Mouse (Mus musculus) gastrocnemius, postnatal 14 days (tissue): ENCODE measurements around the gene Gm20388. TPM values are rescaled to one million over a fixed set of nuclear protein-coding genes. Genes with fewer than 3 reads are reported as not detected.

Experiments used
- DNase-seq: peaks from one replicate; pipeline ENCODE4 v3.0.0; 2021; ENCODE audit warnings: mixed read lengths
- intact Hi-C: fragments of 180-260 bp; cut with DNase I; formaldehyde crosslinking; loops from one replicate; pipeline ENCODE4 v1.15.1; 2025; ENCODE audit warnings: low total_unique reads
- total RNA-seq, 2 experiments: library from RNA; stranded (reverse); gene quantifications; 2 replicates each; pipeline ENCODE4 v1.2.3; 2021

The Gm20388 gene
- total RNA-seq, 2 experiments from 2014 or later, result 5.6 to 6.0 TPM

- no peak for DNase-seq
- intact Hi-C loops, result no loop called here
Measured at GRCm38 (mm10) chr8:124080467-124081326, 4170.1 kb downstream of the Gm20388 start.

GRCm38 (mm10) chr8:124082616-124083015, 4172.0 kb downstream of the Gm20388 start:
- no peak for DNase-seq
- intact Hi-C loops, result no loop called here

- DNase-seq, result no peak
- intact Hi-C loops, result no loop called here
Measured at GRCm38 (mm10) chr8:124083611-124084010, 4173.0 kb downstream of the Gm20388 start.

GRCm38 (mm10) chr8:124085668-124086067, 4175.0 kb downstream of the Gm20388 start:
- no peak for DNase-seq
- intact Hi-C loops, result no loop called here

DNA sequence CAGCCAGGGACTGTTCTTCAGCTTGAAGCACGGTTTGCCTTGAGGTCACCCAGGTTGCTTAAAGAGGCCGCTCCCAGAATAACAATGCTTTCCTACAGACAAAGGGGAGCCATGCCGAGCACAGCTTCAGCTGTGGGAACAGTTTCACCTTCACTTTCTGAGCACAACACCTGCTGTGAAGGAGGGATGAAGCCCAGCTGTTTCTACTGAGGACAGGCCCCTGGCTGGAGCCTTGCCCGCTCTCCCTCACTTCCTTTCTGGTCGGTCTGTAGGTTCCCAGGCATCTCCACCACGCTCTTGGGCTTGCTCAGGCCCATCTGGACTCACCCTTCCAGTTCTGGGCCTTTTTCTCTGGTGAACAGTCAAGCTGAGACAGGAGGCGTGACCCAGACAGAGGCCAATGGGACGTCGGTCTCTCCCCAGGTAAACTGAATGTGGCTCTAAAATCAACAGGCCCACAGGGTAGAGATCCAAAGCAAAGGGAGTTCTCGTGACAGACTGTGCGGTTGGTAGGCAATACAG, 4177.5 kb downstream of the Gm20388 start:
- intact Hi-C loops, result no loop called here
- DNase-seq, result no peak

DNA sequence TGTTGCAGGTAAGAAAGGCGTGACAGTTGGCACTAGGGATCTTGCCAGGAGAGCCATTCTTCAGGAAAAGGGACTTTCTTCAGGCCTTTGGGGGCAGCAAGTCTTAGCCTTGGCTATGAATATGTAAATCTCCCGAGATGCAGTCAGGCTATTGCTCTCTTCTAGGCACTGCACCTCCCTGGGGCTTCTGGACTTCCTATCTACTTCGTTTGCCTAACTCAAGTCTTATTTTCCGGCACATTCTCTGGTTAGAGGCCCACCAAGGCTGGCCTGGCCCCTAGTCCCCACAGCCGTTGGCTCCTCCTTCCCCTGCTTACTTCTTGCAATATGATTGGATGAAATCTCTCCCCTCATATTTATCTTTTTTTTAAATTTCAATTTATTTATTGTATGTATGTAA, 4178.4 kb downstream of the Gm20388 start:
- intact Hi-C loops, result no loop called here
- no peak for DNase-seq

- intact Hi-C loops, result no loop called here
- no peak for DNase-seq
Measured at GRCm38 (mm10) chr8:124090473-124090872, 4179.8 kb downstream of the Gm20388 start.

DNA sequence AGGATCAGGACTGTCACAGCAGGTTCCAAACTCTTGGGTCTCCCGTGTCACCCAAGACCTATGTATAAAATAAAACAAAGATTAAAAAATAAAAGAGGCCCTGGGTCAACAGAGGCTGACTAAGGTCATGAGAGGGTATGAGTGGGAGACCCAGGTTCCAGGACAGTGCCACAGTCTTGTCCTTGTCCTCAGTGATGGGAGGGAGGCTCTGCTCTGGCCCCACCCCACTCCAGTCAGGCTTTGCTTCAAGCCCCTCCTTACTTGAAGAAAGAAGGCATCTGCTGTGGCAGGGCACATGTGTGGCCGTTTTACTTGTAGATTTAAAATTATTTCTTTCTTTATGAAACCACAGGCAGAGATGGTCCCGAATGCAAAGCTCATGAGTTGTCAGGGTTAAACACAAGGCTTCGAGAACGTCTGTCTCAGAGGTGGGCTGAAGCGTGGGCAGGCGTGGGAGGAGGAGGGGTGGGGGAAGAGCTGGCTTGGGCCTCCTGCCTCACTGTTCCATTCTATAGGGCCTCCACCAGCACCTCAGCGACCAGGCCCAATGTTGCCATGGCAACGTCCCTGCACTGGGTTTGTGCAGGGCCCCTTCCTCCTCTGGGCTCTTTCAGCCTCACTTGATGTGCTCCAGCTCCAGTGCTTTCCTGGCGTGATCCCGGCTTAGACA, 4188.4 kb downstream of the Gm20388 start:
- intact Hi-C loops, result no loop called here
- no peak for DNase-seq

- DNase-seq, result no peak
- intact Hi-C loops, result no loop called here
Measured at GRCm38 (mm10) chr8:124099623-124099965, 4189.0 kb downstream of the Gm20388 start.

- intact Hi-C loops, result no loop called here
- DNase-seq, result no peak
Measured at GRCm38 (mm10) chr8:124105869-124106268, 4195.2 kb downstream of the Gm20388 start.

GRCm38 (mm10) chr8:124106328-124107195, 4195.9 kb downstream of the Gm20388 start:
- intact Hi-C loops, result no loop called here
- no peak for DNase-seq

- intact Hi-C loops, result no loop called here
- no peak for DNase-seq
Measured at GRCm38 (mm10) chr8:124113108-124113507, 4202.5 kb downstream of the Gm20388 start.

DNA sequence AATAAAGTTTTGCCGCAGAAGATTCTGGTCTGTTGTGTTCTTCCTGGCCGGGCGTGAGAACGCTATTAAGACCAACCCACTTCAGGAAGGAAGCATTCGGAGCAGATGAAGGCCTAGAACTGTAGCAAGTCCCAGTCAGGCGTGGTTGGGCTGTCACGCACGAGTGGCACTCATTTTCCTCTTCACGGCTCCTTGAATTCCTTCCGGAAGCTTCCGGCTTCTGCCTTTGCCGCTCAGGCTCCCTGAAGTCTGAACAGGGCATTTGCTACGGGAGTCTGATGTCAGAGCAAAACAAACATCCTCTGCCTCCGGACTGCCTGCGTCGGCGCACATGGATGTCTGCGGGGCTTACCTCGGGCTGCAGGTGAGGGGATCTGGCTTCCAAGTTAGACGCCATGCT, 4214.6 kb downstream of the Gm20388 start:
- intact Hi-C loops, result no loop called here
- DNase-seq, result no peak

DNA sequence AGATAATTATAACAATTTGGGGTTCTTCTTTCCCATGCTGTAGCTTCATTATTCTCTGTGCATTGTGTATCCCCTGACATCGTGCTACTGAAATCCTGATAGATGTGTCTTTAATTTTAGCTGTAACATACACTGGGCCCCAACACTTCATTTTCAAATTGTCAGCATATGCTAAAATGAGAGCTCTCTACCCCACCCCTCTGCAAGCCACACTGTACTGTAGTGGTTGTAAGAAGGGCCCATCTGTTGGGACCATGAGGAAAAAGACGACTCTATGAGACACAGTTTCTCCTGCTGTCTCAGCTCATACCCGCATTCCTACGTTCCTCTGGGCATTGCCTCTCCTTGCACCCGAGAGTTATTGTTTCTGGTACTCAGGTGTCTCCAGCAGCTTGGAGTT, 4226.6 kb downstream of the Gm20388 start:
- no peak for DNase-seq
- intact Hi-C loops, result no loop called here

GRCm38 (mm10) chr8:124140211-124140790, 4229.7 kb downstream of the Gm20388 start:
- intact Hi-C loops, result no loop called here
- DNase-seq, result no peak

DNA sequence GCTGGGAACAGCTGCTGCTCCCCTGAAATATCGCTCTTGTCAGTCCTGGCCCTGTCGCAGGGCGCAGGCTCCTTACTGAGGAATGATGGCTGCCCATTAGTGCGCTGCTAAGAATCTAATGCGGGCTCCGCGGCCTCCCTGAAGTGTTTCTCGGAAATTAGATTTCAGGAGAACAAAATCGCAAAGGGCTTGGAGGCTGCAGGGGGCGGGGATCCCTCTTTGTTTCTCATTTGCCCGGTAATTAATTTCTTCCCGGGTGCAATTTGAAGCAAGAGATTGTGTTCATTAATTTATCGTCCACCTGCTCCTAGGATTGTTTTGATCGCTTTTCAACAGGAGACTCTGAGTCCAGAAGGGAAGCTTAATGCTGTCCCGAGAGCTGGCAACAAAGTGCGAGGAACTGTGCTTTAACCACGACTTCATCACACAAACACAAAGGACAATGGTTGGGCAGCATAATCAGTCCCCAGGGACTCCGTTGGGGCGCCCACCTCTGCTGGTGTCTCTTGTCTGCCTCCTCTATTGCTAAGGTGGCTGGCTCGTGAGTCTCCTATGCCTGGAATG, 4230.3 kb downstream of the Gm20388 start:
- intact Hi-C loops, result no loop called here
- no peak for DNase-seq

DNA sequence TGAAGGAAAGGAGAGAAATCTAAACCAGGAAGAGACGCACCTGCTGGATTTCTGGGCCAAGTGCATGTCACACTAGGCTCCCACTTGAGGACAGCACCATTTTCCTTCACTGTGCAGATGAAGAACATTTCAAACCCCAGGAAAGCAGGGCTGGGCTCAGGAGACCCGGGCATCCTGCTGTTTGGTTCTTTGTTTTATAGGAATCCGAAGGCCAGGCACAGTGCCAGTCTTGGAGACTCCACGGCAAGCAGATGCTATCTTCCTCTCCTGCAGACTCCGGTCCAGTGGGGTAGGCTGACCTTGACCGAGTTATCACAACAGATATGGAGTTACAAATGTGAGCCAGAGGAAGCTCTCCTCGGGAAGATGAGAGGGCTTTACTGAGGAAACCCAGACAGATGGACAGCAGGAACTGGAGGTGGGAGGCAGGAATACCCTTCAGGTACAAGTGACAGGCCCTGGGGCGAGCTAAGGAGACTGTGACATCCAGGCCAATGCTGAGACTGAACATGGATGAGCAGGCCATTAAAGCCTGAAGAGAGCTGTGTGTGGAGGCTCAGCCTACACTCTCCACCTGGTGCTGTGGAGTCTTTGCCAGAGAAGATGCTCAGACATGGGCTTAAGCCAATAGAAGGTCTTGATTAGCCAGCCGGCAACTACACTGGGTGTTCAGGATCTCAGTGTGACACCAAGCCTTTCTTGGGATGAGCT, 4231.2 kb downstream of the Gm20388 start:
- intact Hi-C loops, result no loop called here
- no peak for DNase-seq

DNA sequence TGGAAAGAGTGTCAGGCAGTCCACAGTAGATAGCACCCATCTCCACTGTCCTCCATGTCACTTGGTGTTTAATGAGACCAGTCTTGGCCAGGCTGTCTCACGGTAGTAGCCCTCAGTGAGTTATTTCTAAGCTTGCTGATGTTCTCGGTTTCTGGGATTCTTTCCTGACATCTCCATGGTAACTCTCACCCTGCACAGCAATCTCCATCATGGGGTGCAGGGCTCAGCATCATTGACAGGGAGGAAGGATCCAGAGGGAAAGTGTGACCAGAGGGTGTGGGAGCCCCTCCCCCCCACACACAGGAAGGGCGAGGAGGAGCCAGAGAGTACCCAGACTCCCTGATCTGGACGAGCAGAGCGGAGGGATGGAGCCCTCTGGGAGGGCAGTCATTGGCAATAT, 4232.4 kb downstream of the Gm20388 start:
- DNase-seq, result no peak
- intact Hi-C loops, result no loop called here
